8 mouse cellular contexts compared by ENCODE assay signal in genomic region chr1:165641271-165641771, GRCm38 (mm10). TPM values are rescaled to one million over a fixed set of nuclear protein-coding genes. Genes with fewer than 3 reads are reported as not detected.
A peak's percentile ranks its signal among the peaks of the same experiment; 100 is the strongest.
DNase-seq lines count a peak whose midpoint lies in the region; ATAC-seq lines count a peak whose summit lies in the region.

No protein-coding gene starts in this region.

- no peaks in the 10 kb centered on the region for H3K36me3 ChIP-seq in embryonic facial prominence, embryonic 14.5 days (ENCODE audit: control insufficient read depth, insufficient read depth, low read length)
- H3K36me3 ChIP-seq in heart, embryonic 11.5 days (ENCODE audit: control insufficient read depth, insufficient read depth, low read length): no peaks in the 10 kb centered on the region
- no peaks in the 10 kb centered on the region for H3K36me3 ChIP-seq in kidney, embryonic 15.5 days

- H3K4me3 ChIP-seq in embryonic facial prominence, embryonic 14.5 days (ENCODE audit: low read depth, low read length): peak overlapping the region; percentile 88
- peak overlapping the region; percentile 82 for H3K4me3 ChIP-seq in heart, embryonic 11.5 days (ENCODE audit: low read depth, low read length)
- peak overlapping the region; percentile 88 for H3K4me3 ChIP-seq in kidney, embryonic 15.5 days (replicated peaks)

- ATAC-seq in embryonic facial prominence, embryonic 14.5 days (ENCODE audit: low read depth): peak; percentile 70
- peak; percentile 61 for ATAC-seq in heart, embryonic 11.5 days (replicated peaks; ENCODE audit: insufficient number of reproducible peaks, low FRiP score, low TSS enrichment)
- ATAC-seq in kidney, embryonic 15.5 days (replicated peaks; ENCODE audit: low FRiP score): peak; percentile 65

- H3K27me3 ChIP-seq in embryonic facial prominence, embryonic 14.5 days (replicated peaks; ENCODE audit: control insufficient read depth, insufficient read depth, low read length): no peaks in the 10 kb centered on the region
- no peaks in the 10 kb centered on the region for H3K27me3 ChIP-seq in heart, embryonic 11.5 days (ENCODE audit: control insufficient read depth, insufficient read depth, low read length)
- H3K27me3 ChIP-seq in kidney, embryonic 15.5 days: no peaks in the 10 kb centered on the region

- H3K9me3 ChIP-seq in embryonic facial prominence, embryonic 14.5 days (ENCODE audit: control insufficient read depth, low read length): no peaks in the 10 kb centered on the region
- H3K9me3 ChIP-seq in heart, embryonic 11.5 days (replicated peaks; ENCODE audit: control insufficient read depth, low read length): no peaks in the 10 kb centered on the region
- no peaks in the 10 kb centered on the region for H3K9me3 ChIP-seq in kidney, embryonic 15.5 days (replicated peaks)

- peak overlapping the region; percentile 94 for H3K9ac ChIP-seq in embryonic facial prominence, embryonic 14.5 days (ENCODE audit: low read depth, low read length)
- peak overlapping the region; percentile 79 for H3K9ac ChIP-seq in heart, embryonic 11.5 days (ENCODE audit: low read depth, low read length)
- peak overlapping the region; percentile 73 for H3K9ac ChIP-seq in kidney, embryonic 15.5 days

- DNase-seq in 416B (ENCODE audit: low read depth) (peak; percentile 86), liver (peak; percentile 72)
- DNase-seq in adrenal gland, postnatal 4 days (ENCODE audit: low spot score in 2 of 2): peak; percentile 45 to 46
- peak; percentile 78 for DNase-seq in embryonic facial prominence, embryonic 14.5 days (ENCODE audit: low spot score)
- peak; percentile 37 to 68 for DNase-seq in monocyte, adult 2 months (ENCODE audit: low read depth in 1 of 2, low spot score in 2 of 2)
- peak; percentile 52 to 65 for DNase-seq in spleen, postnatal 14 days (ENCODE audit: low spot score in 2 of 2)

- H3K27ac ChIP-seq in embryonic facial prominence, embryonic 14.5 days (replicated peaks; ENCODE audit: low read depth, low read length): peak overlapping the region; percentile 80
- no peak overlapping the region for H3K27ac ChIP-seq in heart, embryonic 11.5 days (ENCODE audit: low read depth, low read length)
- peak overlapping the region; percentile 90; the same call in 1 of the 2 replicates for H3K27ac ChIP-seq in kidney, embryonic 15.5 days

- H3K4me1 ChIP-seq in embryonic facial prominence, embryonic 14.5 days (ENCODE audit: control insufficient read depth, insufficient read depth, low read length): no peaks in the 10 kb centered on the region
- peaks cover 5% of the 10 kb centered on the region; the same call in 1 of the 2 replicates for H3K4me1 ChIP-seq in heart, embryonic 11.5 days (ENCODE audit: control insufficient read depth, insufficient read depth, low read length)
- peaks cover 4% of the 10 kb centered on the region for H3K4me1 ChIP-seq in kidney, embryonic 15.5 days

- WGBS in embryonic facial prominence, embryonic 14.5 days: 4% methylated on average over 16 of the region's 16 CpGs
- WGBS in heart, embryonic 11.5 days (ENCODE audit: insufficient replicate concordance): 7% methylated on average over 16 of the region's 16 CpGs
- WGBS in kidney, embryonic 15.5 days: 5% methylated on average over 16 of the region's 16 CpGs

- H3K4me2 ChIP-seq in embryonic facial prominence, embryonic 14.5 days (ENCODE audit: low read depth, low read length): peak overlapping the region; percentile 60
- peak overlapping the region; percentile 82 for H3K4me2 ChIP-seq in heart, embryonic 11.5 days
- peak overlapping the region; percentile 81 for H3K4me2 ChIP-seq in kidney, embryonic 15.5 days

RNA-seq across cellular contexts. Expression of gene Mpzl1, which starts 7.0 kb away (rescaled TPM):
- total RNA-seq in adrenal gland, postnatal 4 days (2021): 10 to 100 TPM; 81.1 to 82.7 TPM
- polyA plus RNA-seq in embryonic facial prominence, embryonic 14.5 days (2014; fragmentation: Nextera tagmentation; extraction: Ambion mirVana): 157 and 170 TPM in 2 replicates
- 129 and 143 TPM in 2 replicates for polyA plus RNA-seq in heart, embryonic 11.5 days (2014; fragmentation: Nextera tagmentation; extraction: Ambion mirVana)
- polyA plus RNA-seq in kidney, embryonic 15.5 days (2015; fragmentation: Nextera tagmentation; extraction: Ambion mirVana): 203 and 207 TPM in 2 replicates
